Mouse (Mus musculus) heart, adult 8-10 months (tissue): ENCODE data around the gene Sprr2e. TPM values are rescaled to one million over a fixed set of nuclear protein-coding genes. Genes with fewer than 3 reads are reported as not detected.

ENCODE experiments used
- DNase-seq: peaks from one replicate; pipeline ENCODE4 v3.0.0; 2022; ENCODE audit warnings: low spot score
- total RNA-seq, 4 experiments: library from RNA; stranded (reverse); gene quantifications; 2 replicates each; pipeline ENCODE4 v1.2.4; 2022

Gene Sprr2e
- total RNA-seq = not detected

GRCm38 (mm10) chr3:92351843-92352242, at the start of gene Sprr2e:
Gene Sprr2e, plus strand, starts transcription at chr3:92352143.
- no peak for DNase-seq

- no peak for DNase-seq
These were observed 44.5 kb upstream of the Sprr2e start for GRCm38 (mm10) chr3:92307406-92307805.

- DNase-seq = no peak
These were observed 35.6 kb upstream of the Sprr2e start, which contains the start of gene Sprr2b for GRCm38 (mm10) chr3:92316320-92316719. Gene Sprr2b, plus strand, starts transcription at chr3:92316620.

- no peak for DNase-seq
These were observed 34.6 kb upstream of the Sprr2e start for GRCm38 (mm10) chr3:92317384-92317783.

DNA sequence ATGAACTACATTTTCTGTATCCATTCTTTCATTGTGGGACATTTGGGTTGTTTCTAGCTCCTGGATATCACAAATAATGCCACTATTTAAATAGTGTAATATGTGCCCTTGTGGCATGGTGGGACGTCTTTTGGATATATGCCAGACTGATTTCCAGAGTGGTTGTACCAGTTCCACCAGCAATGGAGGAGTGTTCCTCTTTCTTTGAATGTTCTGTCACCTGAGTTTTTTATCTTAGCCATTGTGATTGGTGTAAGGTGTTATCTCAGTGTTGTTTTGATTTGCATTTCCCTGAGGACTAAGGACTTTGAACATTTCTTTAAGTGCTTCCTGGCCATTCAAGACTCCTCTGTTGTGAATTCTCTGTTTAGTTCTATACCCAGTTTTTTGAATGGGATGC, 15.7 kb upstream of the Sprr2e start:
- DNase-seq = no peak

DNA sequence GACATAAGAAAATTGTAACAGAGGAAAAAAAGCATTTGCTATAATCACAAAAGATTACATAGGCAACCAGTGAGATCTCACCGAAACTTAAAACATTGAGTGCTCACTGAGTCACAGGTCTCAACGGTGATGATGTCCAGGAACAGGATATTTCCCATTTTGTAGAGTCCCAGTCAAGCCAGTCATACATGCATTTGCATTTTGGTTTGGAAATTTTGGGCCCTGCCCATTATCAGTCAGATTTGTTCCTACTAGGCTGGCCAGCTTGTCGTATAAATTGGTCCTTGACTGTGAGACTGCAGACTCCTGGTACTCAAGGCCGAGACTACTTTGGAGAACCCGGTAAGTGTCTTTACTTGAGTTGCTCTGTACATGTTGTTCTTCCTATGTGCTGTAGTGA, 13.1 kb upstream of the Sprr2e start, which contains the start of gene Sprr2d:
Sprr2d (plus strand) TSS at position 301 of the 400 bp plus-strand sequence.
- no peak for DNase-seq

DNA sequence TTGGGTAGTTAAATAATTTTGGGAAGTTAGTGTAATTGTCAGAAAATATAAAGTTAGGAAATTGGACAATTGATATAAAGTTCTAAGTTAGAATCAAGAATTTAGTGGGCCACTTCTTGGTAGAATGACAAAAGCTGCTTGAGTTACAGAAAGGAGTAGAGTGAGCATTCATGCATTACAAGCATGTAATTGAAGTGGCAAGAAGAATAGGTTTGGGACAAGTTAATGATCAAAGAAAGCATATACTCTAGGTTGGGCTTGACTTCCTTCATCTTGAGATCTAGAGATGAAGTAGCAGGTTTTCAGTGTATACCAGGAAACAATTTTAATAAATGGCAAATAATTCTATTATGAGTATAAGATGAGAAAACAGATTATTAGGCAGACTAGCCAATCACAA, 9.7 kb downstream of the Sprr2e start:
- no peak for DNase-seq

GRCm38 (mm10) chr3:92364887-92365286, 12.9 kb downstream of the Sprr2e start, which contains the start of gene Sprr2f:
Gene Sprr2f, plus strand, starts transcription at chr3:92365187.
- DNase-seq = no peak

DNA sequence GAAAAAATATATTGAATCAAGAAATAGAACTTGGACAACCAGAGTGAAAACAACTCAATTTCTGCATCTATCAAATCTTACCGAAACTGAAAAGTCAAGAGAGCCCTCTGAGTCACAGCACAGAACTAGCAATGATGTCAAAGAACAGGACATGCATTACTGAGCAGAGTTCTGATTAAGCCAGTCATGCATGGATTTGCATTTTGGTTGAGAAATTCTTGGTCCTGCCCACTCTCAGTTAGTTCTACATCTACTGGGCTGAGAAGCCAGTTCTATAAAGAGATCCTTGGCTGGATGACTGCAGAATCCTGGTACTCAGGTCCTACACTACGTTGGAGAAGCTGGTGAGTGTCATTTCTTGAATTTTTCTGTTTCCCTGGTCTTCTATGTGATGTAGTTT, 21.7 kb downstream of the Sprr2e start:
- DNase-seq = no peak

GRCm38 (mm10) chr3:92385385-92385784, 33.4 kb downstream of the Sprr2e start, which contains the start of gene Sprr2h:
Gene Sprr2h, plus strand, starts transcription at chr3:92385685.
- DNase-seq = no peak

- no peak for DNase-seq
These were observed 42.4 kb downstream of the Sprr2e start for GRCm38 (mm10) chr3:92394301-92394700.

Other genes with a start within 250 kb of the Sprr2e start
- gene Prr9, start 228.2 kb upstream of the Sprr2e start, total RNA-seq = not detected
- not detected for gene Lelp1, start 209.4 kb upstream of the Sprr2e start, total RNA-seq
- gene Sprr2a1, start 136.3 kb upstream of the Sprr2e start, total RNA-seq = not detected
- 1 to 10 TPM in 1 of 4 experiments, under 1 TPM in 1, not detected in 2; 0.80 to 2.0 TPM for gene Sprr2a2, start 136.2 kb upstream of the Sprr2e start, total RNA-seq
- gene Sprr2a3, start 66.7 kb upstream of the Sprr2e start, total RNA-seq = not detected
- gene Sprr2b, start 35.5 kb upstream of the Sprr2e start, total RNA-seq = not detected
- not detected for gene Sprr2d, start 13.0 kb upstream of the Sprr2e start, total RNA-seq
- gene Sprr2f, start 13.0 kb downstream of the Sprr2e start, total RNA-seq = not detected
- gene Sprr2h, start 33.5 kb downstream of the Sprr2e start, total RNA-seq = not detected
- gene Sprr2i, start 55.8 kb downstream of the Sprr2e start, total RNA-seq = not detected
- not detected for gene Sprr2j-ps, start 65.9 kb downstream of the Sprr2e start, total RNA-seq
- gene Gm9774, start 77.3 kb downstream of the Sprr2e start, total RNA-seq = 1 to 10 TPM in 3 of 4 experiments, not detected in 1; 1.4 to 3.1 (median 2.9) TPM
- not detected for gene Sprr2k, start 80.4 kb downstream of the Sprr2e start, total RNA-seq
- not detected for gene Sprr1b, start 86.6 kb downstream of the Sprr2e start, total RNA-seq
- gene Sprr3, start 106.6 kb downstream of the Sprr2e start, total RNA-seq = not detected
- under 1 TPM in 3 of 4 experiments, not detected in 1; 0.35 to 0.69 (median 0.41) TPM for gene Sprr1a, start 133.8 kb downstream of the Sprr2e start, total RNA-seq
- not detected for gene Sprr4, start 148.3 kb downstream of the Sprr2e start, total RNA-seq
- gene 2310046K23Rik, start 182.4 kb downstream of the Sprr2e start, total RNA-seq = not detected
- gene Ivl, start 221.6 kb downstream of the Sprr2e start, total RNA-seq = not detected
- gene Smcp, start 236.9 kb downstream of the Sprr2e start, total RNA-seq = not detected